Mouse (Mus musculus) midbrain, embryonic 15.5 days (tissue): ENCODE measurements at regions not wholly inside any gene's neighbourhood (a gene's known extent, or its start where the extent isn't known, plus 50 kb on each side); places are given as distances from the start of the nearest gene placed in this dataset.

Source experiments
- ATAC-seq: fragments of 200-750 bp; cut with Nextera tagmentation; replicated peaks from 2 replicates; pipeline ENCODE4 v1.8.0; 2017; ENCODE audit warnings: moderate TSS enrichment
- H3K27ac ChIP-seq: fragments of 300-500 bp; sonication (generic); 2 replicates; pipeline ENCODE4 v1.5.1; 2015; ENCODE audit warnings: mild to moderate bottlenecking, inconsistent platforms
- H3K27me3 ChIP-seq: fragments of 300-500 bp; sonication (generic); replicated peaks from 2 replicates; pipeline ENCODE4 v1.6.1; 2015; ENCODE audit warnings: inconsistent platforms
- H3K36me3 ChIP-seq: fragments of 300-500 bp; sonication (generic); replicated peaks from 2 replicates; pipeline ENCODE4 v1.6.1; 2015; ENCODE audit warnings: inconsistent platforms
- H3K4me1 ChIP-seq: fragments of 300-500 bp; sonication (generic); 2 replicates; pipeline ENCODE4 v1.6.1; 2015; ENCODE audit warnings: inconsistent platforms
- H3K4me2 ChIP-seq: fragments of 300-500 bp; sonication (generic); 2 replicates; pipeline ENCODE4 v1.6.1; 2015; ENCODE audit warnings: inconsistent platforms, mild to moderate bottlenecking, moderate library complexity
- H3K4me3 ChIP-seq: fragments of 300-500 bp; sonication (generic); 2 replicates; pipeline ENCODE4 v1.5.1; 2015; ENCODE audit warnings: mild to moderate bottlenecking, inconsistent platforms
- H3K9ac ChIP-seq: fragments of 300-500 bp; sonication (generic); 2 replicates; pipeline ENCODE4 v1.6.1; 2015; ENCODE audit warnings: mild to moderate bottlenecking, inconsistent platforms
- H3K9me3 ChIP-seq: fragments of 300-500 bp; sonication (generic); 2 replicates; pipeline ENCODE4 v1.6.1; 2016; ENCODE audit warnings: inconsistent platforms
- WGBS: fragments of 180-500 bp; shearing (Covaris S2); methylation state at CpG from one replicate; pipeline ENCODE4 v1.1.7; 2015; ENCODE audit warnings: mixed read lengths; 5-methylcytosine and 5-hydroxymethylcytosine counted together

DNA sequence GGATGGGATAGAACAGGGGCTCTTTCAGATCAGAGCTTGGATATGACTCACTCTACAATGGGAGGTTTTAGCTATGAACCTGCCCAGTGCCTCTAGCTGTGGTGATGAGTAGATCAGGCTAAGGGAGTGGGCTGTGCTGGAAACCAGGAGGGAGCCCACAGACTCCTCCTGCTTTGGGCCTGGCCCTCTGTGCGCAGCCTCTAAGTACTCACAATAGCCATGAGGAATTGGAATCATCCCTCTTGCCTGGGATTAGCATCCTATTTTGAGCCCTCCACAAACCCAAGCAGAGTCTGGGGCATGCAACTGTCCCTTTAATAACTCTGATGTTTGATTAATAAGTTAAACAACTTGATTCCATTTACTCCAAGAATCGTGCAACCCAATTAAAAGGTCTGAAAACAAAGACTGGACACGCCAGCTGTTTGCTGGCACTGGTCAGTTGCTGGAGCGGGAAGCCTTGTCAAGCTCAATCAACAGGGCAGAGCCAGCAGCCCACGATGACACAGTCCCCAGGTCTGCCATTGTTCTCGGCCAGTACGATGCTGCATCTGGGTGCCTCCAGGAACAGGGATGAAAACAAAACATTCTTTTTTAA is 88.6 kb upstream of the Gadd45a start:
- Histone ChIP-seq H3K4me2 (no peak overlapping the region), H3K27ac (no peak overlapping the region), H3K9ac (no peak overlapping the region), H3K4me1 (no peaks in the 10 kb centered on the region), H3K36me3 (no peaks in the 10 kb centered on the region), H3K4me3 (no peak overlapping the region), H3K9me3 (no peaks in the 10 kb centered on the region), H3K27me3 (no peaks in the 10 kb centered on the region)
- WGBS: 39% methylated on average over 7 of the region's 7 CpGs
- no peak for ATAC-seq

DNA sequence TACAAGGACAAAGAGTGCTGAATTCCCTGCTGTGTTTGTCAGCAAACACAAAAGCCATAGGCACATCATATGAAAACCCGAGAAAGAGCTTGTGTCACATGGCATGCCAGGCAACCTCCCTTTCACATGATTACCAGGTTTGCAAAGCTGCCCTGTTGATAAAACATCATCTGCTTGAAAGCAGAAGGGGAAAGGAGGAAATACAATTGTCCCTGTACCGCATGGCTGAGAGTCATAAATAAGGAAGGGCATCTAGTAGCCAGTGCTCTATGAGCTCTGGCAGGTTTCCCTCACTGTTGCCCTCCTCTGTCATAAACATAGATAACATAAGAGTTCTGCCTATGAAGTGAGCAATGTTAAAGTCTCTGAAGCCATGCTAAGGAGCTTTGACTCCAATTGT is 86.8 kb upstream of the Gadd45a start:
- H3K9me3 ChIP-seq: no peaks in the 10 kb centered on the region
- no peaks in the 10 kb centered on the region for H3K27me3 ChIP-seq
- no peaks in the 10 kb centered on the region for H3K36me3 ChIP-seq
- ATAC-seq: no peak
- no peak overlapping the region for H3K27ac ChIP-seq
- no peak overlapping the region for H3K4me3 ChIP-seq
- H3K9ac ChIP-seq: no peak overlapping the region
- 54% methylated on average over 2 of the region's 2 CpGs for WGBS
- H3K4me1 ChIP-seq: no peaks in the 10 kb centered on the region
- H3K4me2 ChIP-seq: no peak overlapping the region

DNA sequence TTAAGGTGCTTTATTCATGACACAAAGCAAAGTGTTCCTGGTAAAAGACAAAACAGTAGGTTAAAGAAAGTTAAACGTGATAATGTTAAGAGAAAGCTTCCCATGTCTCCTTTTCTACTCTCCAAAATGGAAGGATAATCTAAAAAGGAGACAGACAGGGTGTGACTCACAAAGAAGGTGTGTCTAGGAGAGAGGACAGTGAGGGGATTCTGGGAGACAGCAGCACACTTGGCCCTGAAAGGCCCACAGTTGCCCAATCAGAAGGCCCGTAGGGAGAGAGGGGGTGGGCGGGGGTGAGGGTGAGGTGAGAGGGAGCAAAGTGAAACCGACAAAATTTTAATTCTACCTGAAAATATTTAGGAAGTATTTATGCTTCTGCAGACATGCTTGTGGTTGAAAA is 85.8 kb upstream of the Gadd45a start:
- WGBS: 82% methylated on average over 4 of the region's 4 CpGs
- no peaks in the 10 kb centered on the region for H3K27me3 ChIP-seq
- no peak overlapping the region for H3K27ac ChIP-seq
- no peaks in the 10 kb centered on the region for H3K36me3 ChIP-seq
- H3K9ac ChIP-seq: no peak overlapping the region
- H3K4me2 ChIP-seq: no peak overlapping the region
- no peaks in the 10 kb centered on the region for H3K9me3 ChIP-seq
- ATAC-seq: no peak
- H3K4me1 ChIP-seq: no peaks in the 10 kb centered on the region
- no peak overlapping the region for H3K4me3 ChIP-seq

DNA sequence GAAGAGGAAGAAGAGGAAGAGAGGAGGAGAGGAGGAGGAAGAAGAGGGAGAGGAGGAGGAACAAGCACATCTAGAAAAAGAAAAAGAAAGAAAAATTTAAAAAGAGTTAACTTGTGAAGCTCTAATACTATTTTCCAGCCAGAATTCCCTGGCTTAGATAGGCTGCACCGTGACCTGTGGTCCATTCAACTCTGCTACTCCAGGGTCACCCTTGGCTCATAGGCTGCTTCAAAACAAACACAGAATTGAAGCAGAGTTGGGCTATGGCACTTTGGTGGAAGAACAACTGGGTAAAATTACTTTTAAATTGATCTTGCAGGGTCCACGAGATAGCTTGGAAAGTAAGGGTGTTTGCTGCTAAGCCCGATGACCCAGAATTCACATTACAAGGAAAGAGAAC is 79.0 kb upstream of the Gadd45a start:
- no peaks in the 10 kb centered on the region for H3K27me3 ChIP-seq
- no peaks in the 10 kb centered on the region for H3K9me3 ChIP-seq
- no peaks in the 10 kb centered on the region for H3K36me3 ChIP-seq
- no peak overlapping the region for H3K4me2 ChIP-seq
- H3K27ac ChIP-seq: no peak overlapping the region
- H3K4me3 ChIP-seq: no peak overlapping the region
- WGBS: 81% methylated on average over 3 of the region's 3 CpGs
- peaks cover 7% of the 10 kb centered on the region for H3K4me1 ChIP-seq
- ATAC-seq: no peak
- no peak overlapping the region for H3K9ac ChIP-seq

DNA sequence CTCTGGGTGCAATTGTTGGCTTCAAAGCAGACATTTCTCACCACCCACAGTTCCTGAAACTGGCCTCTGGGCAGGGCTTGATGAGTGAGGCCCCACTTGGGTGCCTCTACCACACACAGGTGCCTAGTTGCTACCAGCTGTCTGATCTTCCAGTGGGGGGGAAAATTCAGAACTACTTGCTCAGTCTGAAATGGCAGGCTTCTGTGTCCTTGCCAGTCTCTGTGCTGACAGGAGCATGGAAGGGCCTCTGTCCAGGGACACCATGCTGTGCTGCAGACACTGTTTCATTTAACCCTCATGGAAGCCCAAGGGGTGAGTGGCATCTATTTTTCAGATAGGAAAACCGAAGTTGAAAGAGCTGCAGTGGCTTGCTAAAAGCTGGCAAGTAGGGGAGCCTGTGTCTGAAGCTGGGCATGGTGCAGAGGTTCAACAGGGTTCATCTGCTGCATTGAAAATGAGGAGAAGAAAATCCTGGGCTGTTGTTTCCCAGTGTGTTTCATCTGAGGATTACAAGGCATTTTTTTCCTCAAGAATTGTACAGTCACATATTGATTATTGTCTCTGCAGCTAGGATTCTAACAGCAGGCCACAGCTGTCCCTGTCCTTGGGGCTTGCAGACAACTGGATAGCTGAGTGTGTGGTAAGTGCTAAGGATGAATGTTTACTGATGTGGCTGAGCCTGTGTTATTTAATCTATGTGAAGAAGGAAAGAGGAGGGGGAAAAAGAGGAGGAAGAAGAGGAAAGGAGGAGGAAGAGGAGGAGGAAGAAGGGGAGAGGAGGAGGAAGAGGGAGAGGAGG is 78.4 kb upstream of the Gadd45a start:
- ATAC-seq: no peak
- no peak overlapping the region for H3K4me2 ChIP-seq
- no peak overlapping the region for H3K9ac ChIP-seq
- whole genome bisulfite sequencing: 18% methylated on average over 1 of the region's 1 CpGs
- peaks cover 7% of the 10 kb centered on the region for H3K4me1 ChIP-seq
- H3K27ac ChIP-seq: no peak overlapping the region
- no peaks in the 10 kb centered on the region for H3K9me3 ChIP-seq
- no peaks in the 10 kb centered on the region for H3K27me3 ChIP-seq
- H3K36me3 ChIP-seq: no peaks in the 10 kb centered on the region
- no peak overlapping the region for H3K4me3 ChIP-seq

DNA sequence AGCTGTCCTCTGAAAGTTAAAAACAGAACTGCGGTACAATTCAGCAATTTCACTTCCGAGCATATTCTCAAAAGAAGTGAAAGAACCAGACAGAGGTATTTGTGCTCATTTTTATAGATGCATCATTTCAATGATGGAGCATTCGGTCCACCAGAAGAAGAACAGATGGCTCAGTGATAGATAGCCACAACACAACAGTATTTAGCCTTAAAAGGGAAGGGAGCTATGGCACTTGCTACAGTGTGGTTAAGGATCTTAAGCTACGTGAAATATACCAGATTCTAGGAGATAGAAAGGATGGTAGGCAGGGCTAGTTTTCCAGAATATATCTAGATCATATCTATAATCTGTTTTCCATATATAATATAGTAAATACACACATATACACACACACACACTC is 77.5 kb upstream of the Gadd45a start:
- no peak overlapping the region for H3K4me2 ChIP-seq
- H3K4me3 ChIP-seq: no peak overlapping the region
- H3K36me3 ChIP-seq: no peaks in the 10 kb centered on the region
- WGBS: 89% methylated on average over 4 of the region's 4 CpGs
- H3K27ac ChIP-seq: no peak overlapping the region
- H3K27me3 ChIP-seq: no peaks in the 10 kb centered on the region
- H3K4me1 ChIP-seq: peaks cover 7% of the 10 kb centered on the region
- ATAC-seq: no peak
- H3K9ac ChIP-seq: no peak overlapping the region
- H3K9me3 ChIP-seq: no peaks in the 10 kb centered on the region

DNA sequence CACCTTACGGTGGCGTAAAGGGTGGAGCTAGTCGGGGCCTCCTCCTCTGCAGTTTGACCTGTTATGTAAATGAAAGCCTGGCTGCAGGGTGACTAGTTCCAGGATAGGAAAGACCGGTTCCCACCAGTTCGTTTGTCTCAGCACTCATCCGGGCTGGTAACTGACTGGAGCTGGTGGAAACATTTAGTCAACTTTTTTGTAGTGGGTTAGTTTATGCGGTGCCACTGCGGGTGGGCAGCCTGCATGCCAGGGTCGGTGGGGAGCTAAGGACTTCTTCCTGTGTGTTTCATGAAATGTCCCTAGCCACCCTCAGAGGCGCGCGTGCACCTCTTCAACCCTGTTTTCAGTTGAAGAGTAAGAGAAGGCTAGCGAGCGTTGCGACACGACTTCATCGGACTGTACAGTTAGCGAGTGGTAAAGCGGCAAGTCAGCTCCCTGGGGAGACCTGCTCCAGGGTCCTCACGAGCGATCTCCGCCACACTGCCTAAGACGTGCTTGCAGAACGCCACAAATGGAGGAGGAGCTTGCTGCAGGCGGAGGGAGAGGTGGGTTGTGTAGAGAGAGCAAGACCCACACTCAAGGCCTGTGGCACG is 76.5 kb upstream of the Gadd45a start:
- H3K27me3 ChIP-seq: no peaks in the 10 kb centered on the region
- peaks cover 7% of the 10 kb centered on the region for H3K4me1 ChIP-seq
- H3K4me2 ChIP-seq: peak overlapping the region; percentile 55
- H3K4me3 ChIP-seq: peak overlapping the region; percentile 27
- H3K27ac ChIP-seq: no peak overlapping the region
- no peaks in the 10 kb centered on the region for H3K9me3 ChIP-seq
- no peaks in the 10 kb centered on the region for H3K36me3 ChIP-seq
- WGBS: 7% methylated on average over 26 of the region's 26 CpGs
- peak overlapping the region; percentile 33; the same call in 1 of the 2 replicates for H3K9ac ChIP-seq
- ATAC-seq: peak; percentile 51

DNA sequence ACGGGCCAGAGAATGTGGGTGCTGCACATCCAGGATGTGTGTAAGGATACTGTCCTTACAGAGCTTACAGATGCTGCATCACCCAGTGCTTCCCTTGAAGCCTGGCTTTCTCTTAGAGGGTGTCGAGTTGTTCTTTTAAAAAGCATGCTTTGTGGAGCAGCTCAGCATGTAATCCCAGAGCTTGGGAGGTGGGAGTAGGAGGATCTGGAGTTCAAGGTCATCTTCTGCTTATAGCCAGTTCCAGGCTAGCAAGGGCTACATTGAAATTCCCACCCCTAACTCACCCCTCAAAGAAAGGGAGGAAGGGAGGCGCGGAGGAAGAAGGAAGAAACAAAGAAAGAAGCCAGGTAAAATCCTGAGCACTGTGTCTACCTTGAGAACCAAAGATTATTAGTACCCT is 76.0 kb upstream of the Gadd45a start:
- no peak overlapping the region for H3K4me3 ChIP-seq
- 71% methylated on average over 4 of the region's 4 CpGs for WGBS
- H3K4me1 ChIP-seq: peaks cover 7% of the 10 kb centered on the region
- no peak for ATAC-seq
- H3K27me3 ChIP-seq: no peaks in the 10 kb centered on the region
- H3K27ac ChIP-seq: no peak overlapping the region
- peak overlapping the region; percentile 55; the same call in 1 of the 2 replicates for H3K4me2 ChIP-seq
- H3K36me3 ChIP-seq: no peaks in the 10 kb centered on the region
- H3K9ac ChIP-seq: no peak overlapping the region
- no peaks in the 10 kb centered on the region for H3K9me3 ChIP-seq

DNA sequence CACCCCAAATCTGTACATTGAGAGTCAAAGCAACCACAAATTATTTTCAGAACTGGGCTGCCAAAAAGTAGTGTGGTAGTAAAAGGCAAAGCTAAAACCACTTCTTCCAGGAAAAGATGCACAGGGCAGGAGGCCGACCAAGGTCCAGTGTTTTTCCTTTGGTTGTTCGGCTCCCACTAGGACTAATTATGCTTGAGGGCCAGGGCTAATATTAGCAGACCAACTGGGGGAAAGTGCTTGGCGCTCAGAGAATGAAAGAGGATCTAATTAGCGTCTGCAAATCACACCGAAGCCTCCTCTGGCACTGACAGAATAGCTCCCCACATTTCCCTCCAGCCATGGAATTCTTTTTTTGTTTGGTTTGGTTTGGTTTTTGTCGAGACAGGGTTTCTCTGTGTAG is 75.1 kb upstream of the Gadd45a start:
- no peak for ATAC-seq
- H3K27ac ChIP-seq: no peak overlapping the region
- 56% methylated on average over 6 of the region's 6 CpGs for WGBS
- H3K4me1 ChIP-seq: peaks cover 7% of the 10 kb centered on the region
- H3K9ac ChIP-seq: no peak overlapping the region
- no peaks in the 10 kb centered on the region for H3K9me3 ChIP-seq
- no peak overlapping the region for H3K4me3 ChIP-seq
- H3K4me2 ChIP-seq: no peak overlapping the region
- H3K36me3 ChIP-seq: no peaks in the 10 kb centered on the region
- no peaks in the 10 kb centered on the region for H3K27me3 ChIP-seq

DNA sequence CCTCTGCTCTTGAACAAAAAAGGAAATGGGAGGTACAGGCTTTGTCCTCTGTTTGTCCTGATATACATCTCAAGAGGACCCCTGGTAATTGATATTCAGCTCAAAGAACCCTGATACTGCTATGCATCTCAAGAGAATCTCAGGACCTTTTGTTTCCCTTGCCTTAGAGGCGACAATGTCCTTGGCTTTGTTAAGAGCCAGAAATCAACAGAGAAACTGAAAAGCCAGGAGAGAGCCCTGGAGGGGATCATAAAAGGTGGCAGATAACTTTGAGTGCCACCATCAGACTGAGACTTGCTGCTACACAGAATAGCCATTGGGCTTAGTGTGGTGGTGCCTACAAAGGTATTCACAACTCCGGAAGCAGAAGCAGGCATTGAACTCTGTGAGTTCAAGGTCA is 74.3 kb upstream of the Gadd45a start:
- H3K27ac ChIP-seq: no peak overlapping the region
- no peak for ATAC-seq

DNA sequence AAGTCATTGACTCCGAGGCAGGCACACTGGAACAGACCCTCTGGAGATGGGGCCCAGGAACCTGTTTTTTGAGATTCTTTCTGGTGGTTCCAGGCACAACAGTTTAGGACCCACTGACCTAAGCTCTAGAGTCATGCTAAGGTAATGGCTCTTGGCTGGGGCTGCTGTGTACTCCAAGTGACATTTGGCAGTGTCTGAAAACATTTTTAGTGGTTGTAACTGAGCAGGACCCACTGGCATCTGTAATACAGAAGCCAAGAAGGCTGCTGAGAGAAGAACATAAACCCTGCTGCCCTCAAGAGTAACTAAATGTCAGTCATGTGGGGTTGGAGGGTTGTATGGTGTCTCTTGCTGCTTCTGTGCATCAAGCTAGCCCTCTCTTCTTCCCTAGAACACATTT is 73.1 kb upstream of the Gadd45a start:
- Histone ChIP-seq H3K4me2 (no peak overlapping the region), H3K27me3 (no peaks in the 10 kb centered on the region), H3K36me3 (no peaks in the 10 kb centered on the region), H3K4me1 (peaks cover 7% of the 10 kb centered on the region), H3K9ac (no peak overlapping the region), H3K27ac (no peak overlapping the region), H3K9me3 (no peaks in the 10 kb centered on the region), H3K4me3 (no peak overlapping the region)
- WGBS: 70% methylated on average over 1 of the region's 1 CpGs
- ATAC-seq: no peak

More for the DNA sequence above, 74.3 kb upstream of the Gadd45a start:
- WGBS: 57% methylated on average over 2 of the region's 2 CpGs
- Histone ChIP-seq H3K36me3 (no peaks in the 10 kb centered on the region), H3K4me3 (no peak overlapping the region), H3K4me1 (peaks cover 7% of the 10 kb centered on the region), H3K9ac (no peak overlapping the region), H3K9me3 (no peaks in the 10 kb centered on the region), H3K4me2 (no peak overlapping the region), H3K27me3 (no peaks in the 10 kb centered on the region)

DNA sequence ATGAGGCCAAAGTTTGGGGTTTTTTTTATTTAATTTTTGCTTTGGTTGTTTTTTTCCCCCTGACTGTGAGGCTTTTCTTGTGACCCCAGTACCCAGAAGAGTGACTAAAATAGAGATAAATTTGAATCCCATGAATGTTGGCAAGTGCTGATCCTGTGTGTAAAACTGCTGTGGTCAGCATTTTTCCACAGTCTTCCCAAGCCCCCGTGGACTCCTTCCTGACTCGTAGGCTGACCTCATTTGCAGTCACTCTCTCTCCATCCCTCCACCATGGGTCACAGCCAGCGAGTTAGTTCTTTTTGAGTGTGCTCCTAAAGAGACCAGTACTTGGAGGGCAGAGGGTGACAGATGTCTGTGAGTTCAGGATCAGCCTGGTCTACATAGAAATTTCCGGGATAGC is 72.5 kb upstream of the Gadd45a start:
- 66% methylated on average over 4 of the region's 4 CpGs for WGBS
- Histone ChIP-seq H3K27ac (no peak overlapping the region), H3K9me3 (no peaks in the 10 kb centered on the region), H3K27me3 (no peaks in the 10 kb centered on the region), H3K4me1 (peaks cover 7% of the 10 kb centered on the region), H3K4me2 (no peak overlapping the region), H3K9ac (no peak overlapping the region), H3K36me3 (no peaks in the 10 kb centered on the region), H3K4me3 (no peak overlapping the region)
- ATAC-seq: no peak

DNA sequence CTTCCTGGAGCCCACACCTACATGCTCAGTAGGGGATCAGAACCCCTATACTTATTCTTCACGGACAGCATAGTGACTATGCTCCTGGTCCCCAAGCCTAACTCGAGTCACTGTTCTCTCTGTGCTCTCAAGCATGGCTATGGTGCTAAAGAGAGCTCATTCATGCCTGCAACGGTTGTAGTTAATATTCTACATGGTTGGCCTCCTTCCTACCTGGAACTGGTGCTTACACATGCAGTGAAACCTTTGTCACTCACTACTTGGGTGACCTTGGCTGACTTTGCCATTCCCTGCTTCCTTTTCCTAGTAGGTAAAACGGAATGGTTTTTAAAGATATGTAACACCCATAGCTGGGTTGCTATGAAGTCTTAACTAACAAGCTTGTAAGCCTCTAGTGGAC is 70.3 kb upstream of the Gadd45a start:
- Histone ChIP-seq H3K27ac (no peak overlapping the region), H3K4me1 (no peaks in the 10 kb centered on the region), H3K9me3 (no peaks in the 10 kb centered on the region), H3K4me3 (no peak overlapping the region), H3K4me2 (no peak overlapping the region), H3K9ac (no peak overlapping the region), H3K36me3 (no peaks in the 10 kb centered on the region), H3K27me3 (no peaks in the 10 kb centered on the region)
- no peak for ATAC-seq
- WGBS: 71% methylated on average over 4 of the region's 4 CpGs
